Mouse (Mus musculus) hindbrain, postnatal 0 days (tissue): ENCODE measurements around the gene Zfp148. TPM values are rescaled to one million over a fixed set of nuclear protein-coding genes. Genes with fewer than 3 reads are reported as not detected.

ENCODE experiments used
- ATAC-seq: fragments of 200-750 bp; cut with Nextera tagmentation; 2 replicates; pipeline ENCODE4 v1.8.0; 2017; ENCODE audit warnings: mild to moderate bottlenecking, moderate TSS enrichment, moderate library complexity
- DNase-seq: peaks from one replicate; pipeline ENCODE4 v3.0.0-alpha.2; 2015; ENCODE audit warnings: low spot score
- H3K27ac ChIP-seq: fragments of 300-500 bp; sonication (generic); 2 replicates; pipeline ENCODE4 v1.5.1; 2014; ENCODE audit warnings: mild to moderate bottlenecking
- H3K27me3 ChIP-seq: fragments of 300-500 bp; sonication (generic); 2 replicates; pipeline ENCODE4 v1.6.1; 2014; ENCODE audit warnings: low read length, mixed read lengths; ENCODE audit not compliant: insufficient read depth
- H3K36me3 ChIP-seq: fragments of 300-500 bp; sonication (generic); 2 replicates; pipeline ENCODE4 v1.6.1; 2014; ENCODE audit warnings: low read length, mixed read lengths; ENCODE audit not compliant: insufficient read depth
- H3K4me1 ChIP-seq: fragments of 300-500 bp; sonication (generic); 2 replicates; pipeline ENCODE4 v1.6.1; 2014; ENCODE audit warnings: antibody characterized with exemption, low read length, mixed read lengths; ENCODE audit not compliant: insufficient read depth
- H3K4me2 ChIP-seq: fragments of 300-500 bp; sonication (generic); 2 replicates; pipeline ENCODE4 v1.6.1; 2014; ENCODE audit warnings: low read depth, mild to moderate bottlenecking, low read length, moderate library complexity, mixed read lengths
- H3K4me3 ChIP-seq: fragments of 300-500 bp; sonication (generic); 2 replicates; pipeline ENCODE4 v1.5.1; 2014; ENCODE audit warnings: low read length
- H3K9ac ChIP-seq: fragments of 300-500 bp; sonication (generic); replicated peaks from 2 replicates; pipeline ENCODE4 v1.6.1; 2014; ENCODE audit warnings: mild to moderate bottlenecking, low read length, moderate library complexity, mixed read lengths
- H3K9me3 ChIP-seq: fragments of 300-500 bp; sonication (generic); 2 replicates; pipeline ENCODE4 v1.6.1; 2016; ENCODE audit warnings: low read length, mixed read lengths
- CTCF ChIP-seq: IDR thresholded peaks from 2 replicates; pipeline ENCODE4 v1.5.1; 2016; ENCODE audit warnings: antibody characterized with exemption, control low read depth, low read depth
- WGBS: fragments of 180-500 bp; shearing (Covaris S2); extraction: QIAGEN DNeasy Blood & Tissue Kit; methylation state at CpG from one replicate; pipeline ENCODE4 v1.1.7; 2014; 5-methylcytosine and 5-hydroxymethylcytosine counted together
- polyA plus RNA-seq: library from polyadenylated mRNA; unstranded; fragments of >200 nt; fragmentation: Nextera tagmentation; extraction: Ambion mirVana; gene quantifications from 2 replicates; pipeline ENCODE4 v1.2.1, GENCODE M21; 2015
- total RNA-seq: library from RNA; depleted of rRNA; stranded (reverse); fragments of >200 nt; gene quantifications from 2 replicates; pipeline ENCODE4 v1.2.3, GENCODE M21; 2014

Zfp148 gene
- total and polyA plus RNA-seq, 2 experiments from 2014 or later, result 33.6 to 44.4 TPM

DNA sequence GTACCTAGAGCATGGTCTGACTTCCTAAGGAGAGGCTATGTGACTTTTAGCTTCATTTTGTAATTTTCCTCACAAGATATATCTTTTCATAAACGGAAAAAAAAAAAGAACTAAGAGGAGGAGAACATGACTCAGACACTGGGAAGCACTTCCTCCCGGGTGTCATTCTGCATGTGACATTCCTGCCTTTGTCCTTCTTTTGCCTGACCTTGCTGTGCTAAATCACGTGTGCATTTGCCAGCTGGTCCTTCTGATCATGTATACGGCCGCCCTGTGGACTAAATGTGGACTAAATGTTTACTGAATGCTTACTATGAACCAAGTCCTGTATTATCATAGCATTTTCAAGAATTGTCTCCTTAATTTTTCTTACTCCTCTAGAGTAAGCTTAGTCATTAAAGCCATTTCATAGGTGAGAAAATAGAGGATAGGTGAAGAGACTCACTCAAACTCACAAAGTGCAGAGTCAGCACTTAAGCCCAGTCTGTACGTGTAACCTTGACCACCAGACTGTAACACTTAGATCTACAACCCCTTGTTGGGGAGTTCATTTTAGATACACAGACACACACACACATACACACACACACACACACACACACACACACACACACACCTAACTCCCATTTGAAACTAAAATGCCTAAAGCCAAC, 139.4 kb downstream of the Zfp148 start:
- no peaks in the 10 kb centered on the region for H3K9me3 ChIP-seq
- H3K4me3 ChIP-seq, result no peak overlapping the region
- no peaks in the 10 kb centered on the region for H3K36me3 ChIP-seq
- no peak overlapping the region for H3K9ac ChIP-seq
- ATAC-seq (no peak), DNase-seq (peak; percentile 55)
- no peak overlapping the region; the same call in 1 of the 2 replicates for H3K27ac ChIP-seq
- H3K4me2 ChIP-seq, result no peak overlapping the region
- TF ChIP-seq CTCF, result no peak; the same call in 1 of the 2 replicates
- H3K27me3 ChIP-seq, result no peaks in the 10 kb centered on the region
- peaks cover 10% of the 10 kb centered on the region; the same call in 1 of the 2 replicates for H3K4me1 ChIP-seq
- 59% methylated on average over 6 of the region's 6 CpGs for WGBS

DNA sequence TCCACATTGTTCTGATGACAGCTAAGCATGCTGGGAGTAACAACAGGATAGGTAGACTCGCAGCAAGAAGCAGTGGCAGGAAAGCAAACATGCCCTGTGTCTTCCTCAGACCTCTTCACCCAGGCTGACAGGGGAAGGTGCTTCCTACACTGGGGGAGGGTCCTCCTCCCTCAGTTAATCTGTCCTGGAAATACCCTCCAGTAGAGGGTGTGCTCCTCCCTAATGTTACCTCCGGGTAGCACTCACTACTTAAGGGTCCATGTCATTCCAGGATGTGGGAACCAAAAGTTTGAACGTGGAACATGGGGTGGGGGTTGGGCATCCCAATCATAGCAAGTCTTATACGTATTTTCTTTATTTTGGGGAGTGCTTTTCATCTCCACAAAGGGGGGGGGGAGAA, 141.9 kb downstream of the Zfp148 start:
- Histone ChIP-seq H3K9me3 (no peaks in the 10 kb centered on the region), H3K9ac (no peak overlapping the region), H3K4me1 (0 out of 2 replicates have a peak, but pooled peaks cover under 1% of the 10 kb centered on the region), H3K27me3 (no peaks in the 10 kb centered on the region), H3K4me2 (no peak overlapping the region), H3K36me3 (no peaks in the 10 kb centered on the region), H3K27ac (no peak overlapping the region), H3K4me3 (no peak overlapping the region)
- ATAC-seq (no peak), DNase-seq (no peak)
- no peak for TF ChIP-seq CTCF
- 52% methylated on average over 4 of the region's 4 CpGs for WGBS

- H3K4me1 ChIP-seq, result no peaks in the 10 kb centered on the region
- no peaks in the 10 kb centered on the region for H3K9me3 ChIP-seq
- no peak overlapping the region for H3K4me2 ChIP-seq
- H3K27me3 ChIP-seq, result no peaks in the 10 kb centered on the region
- no peak for ATAC-seq
- no peak overlapping the region for H3K27ac ChIP-seq
- DNase-seq, result no peak
- TF ChIP-seq CTCF, result no peak
- no peak overlapping the region for H3K9ac ChIP-seq
- no peak overlapping the region for H3K4me3 ChIP-seq
- no peaks in the 10 kb centered on the region for H3K36me3 ChIP-seq
- 63% methylated on average over 10 of the region's 10 CpGs for WGBS
Observed at GRCm38 (mm10) chr16:33523571-33523970, 142.9 kb downstream of the Zfp148 start.

DNA sequence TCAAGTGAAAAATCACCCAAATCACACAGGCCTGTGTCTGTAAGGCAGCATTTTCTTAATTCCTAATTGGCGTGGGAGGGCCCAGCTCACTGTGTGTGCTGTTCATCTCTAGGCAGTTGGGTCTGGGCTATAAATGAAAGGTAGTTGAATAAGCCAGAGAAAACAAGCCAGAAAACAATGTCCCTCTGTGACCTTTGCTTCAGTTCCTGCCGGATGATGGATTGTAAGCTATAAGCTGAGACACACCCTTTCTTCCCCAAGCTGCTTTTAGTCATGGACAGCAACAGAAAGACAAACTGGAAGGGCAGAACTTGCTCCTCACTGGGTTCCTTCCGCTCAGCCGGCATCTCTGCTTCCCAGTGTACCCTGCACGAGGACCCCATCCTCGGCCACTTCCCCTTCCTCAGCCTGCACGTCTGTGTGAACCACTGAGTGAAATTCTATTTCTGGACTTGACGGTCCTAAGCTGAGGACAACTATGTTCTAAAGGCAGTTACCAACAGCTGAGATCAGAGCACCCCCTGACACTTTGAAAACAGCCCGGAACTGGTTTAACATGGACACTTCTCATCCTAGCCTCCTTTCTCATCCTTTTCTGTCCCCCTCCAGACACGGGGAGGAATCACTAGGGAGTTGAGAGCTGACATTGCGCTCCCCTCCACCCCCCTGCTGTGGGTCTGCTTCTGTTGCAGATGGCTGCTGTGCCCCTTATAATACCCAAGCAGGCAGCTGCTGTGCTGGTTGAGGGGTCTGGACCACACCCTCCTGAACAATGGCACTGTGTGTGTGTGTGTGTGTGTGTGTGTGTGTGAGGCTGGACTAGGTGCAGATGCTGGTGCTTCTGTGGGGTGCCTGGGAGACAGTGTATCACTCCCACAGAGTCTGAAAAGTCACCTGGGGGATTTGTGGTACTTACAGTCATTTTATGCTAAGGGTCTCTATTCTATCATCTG, 149.1 kb downstream of the Zfp148 start:
- Histone ChIP-seq H3K4me1 (no peaks in the 10 kb centered on the region), H3K4me3 (no peak overlapping the region), H3K27ac (no peak overlapping the region), H3K9me3 (no peaks in the 10 kb centered on the region), H3K9ac (no peak overlapping the region), H3K4me2 (no peak overlapping the region), H3K36me3 (no peaks in the 10 kb centered on the region), H3K27me3 (no peaks in the 10 kb centered on the region)
- WGBS, result 41% methylated on average over 11 of the region's 11 CpGs
- DNase-seq (no peak), ATAC-seq (no peak)
- TF ChIP-seq CTCF, result no peak

- Histone ChIP-seq H3K27ac (no peak overlapping the region), H3K36me3 (no peaks in the 10 kb centered on the region), H3K4me1 (no peaks in the 10 kb centered on the region), H3K4me2 (no peak overlapping the region), H3K27me3 (no peaks in the 10 kb centered on the region), H3K9me3 (no peaks in the 10 kb centered on the region), H3K9ac (no peak overlapping the region), H3K4me3 (no peak overlapping the region)
- no peak for TF ChIP-seq CTCF
- WGBS, result 74% methylated on average over 8 of the region's 8 CpGs
- no peak for DNase-seq
- no peak for ATAC-seq
Observed at GRCm38 (mm10) chr16:33531184-33531583, 150.5 kb downstream of the Zfp148 start.

DNA sequence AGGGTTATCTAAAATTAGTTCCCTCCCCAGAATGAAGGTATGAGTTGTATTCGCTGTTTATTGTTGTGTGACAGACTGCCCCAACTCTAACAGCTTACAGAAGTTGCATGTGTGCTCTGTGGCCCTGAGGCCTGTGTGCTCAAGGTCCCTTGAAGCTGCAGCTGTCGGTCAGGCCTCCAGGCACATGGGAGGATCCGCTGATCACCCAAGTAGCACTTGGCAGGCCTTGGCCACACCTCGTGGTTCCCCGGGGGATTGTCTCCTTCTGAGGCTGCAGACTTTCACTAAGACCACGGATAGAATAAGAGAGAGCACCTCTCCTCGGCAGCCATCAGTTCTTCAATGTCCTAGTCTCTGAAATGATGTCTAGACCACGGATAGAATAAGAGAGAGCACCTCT, 155.8 kb downstream of the Zfp148 start:
- Histone ChIP-seq H3K27me3 (no peaks in the 10 kb centered on the region), H3K4me2 (no peak overlapping the region), H3K36me3 (no peaks in the 10 kb centered on the region), H3K4me1 (no peaks in the 10 kb centered on the region), H3K4me3 (no peak overlapping the region), H3K9ac (no peak overlapping the region), H3K9me3 (no peaks in the 10 kb centered on the region), H3K27ac (no peak overlapping the region)
- 77% methylated on average over 8 of the region's 8 CpGs for WGBS
- DNase-seq (no peak), ATAC-seq (no peak)
- no peak for TF ChIP-seq CTCF
